Mouse (Mus musculus): ENCODE measurements around the gene Sergef. TPM values are rescaled to one million over a fixed set of nuclear protein-coding genes. Genes with fewer than 3 reads are reported as not detected.

The Sergef gene
- total RNA-seq, 2 experiments from 2014 or later, result 0.23 to 4.6 TPM

- ATAC-seq (replicated peaks; ENCODE audit: low FRiP score, poor library complexity, severe bottlenecking), result no peak
These were observed 244.0 kb downstream of the Sergef start for GRCm38 (mm10) chr7:46395571-46395970.

- no peak for ATAC-seq (replicated peaks; ENCODE audit: low FRiP score, poor library complexity, severe bottlenecking)
These were observed 244.7 kb downstream of the Sergef start for GRCm38 (mm10) chr7:46394933-46395332.

- no peak for ATAC-seq (replicated peaks; ENCODE audit: low FRiP score, poor library complexity, severe bottlenecking)
These were observed 245.7 kb downstream of the Sergef start for GRCm38 (mm10) chr7:46393718-46394511.

Other genes with a start within 250 kb of the Sergef start
- gene Kcnc1, start 243.3 kb downstream of the Sergef start, total RNA-seq (2015; ENCODE audit: low replicate concordance), result 5.0 TPM in 1 of 2 replicates, not detected in the other
- 0.13 TPM in 1 of 2 replicates, not detected in the other for gene Kcnc1, start 243.3 kb downstream of the Sergef start, total RNA-seq (2017; ENCODE audit: low replicate concordance)
- gene Tph1, start 32.7 kb upstream of the Sergef start, total RNA-seq (2015; ENCODE audit: low replicate concordance), result not detected in 2 replicates
- gene Tph1, start 32.7 kb upstream of the Sergef start, total RNA-seq (2017; ENCODE audit: low replicate concordance), result not detected in 2 replicates
- gene Saal1, start 70.9 kb upstream of the Sergef start, total RNA-seq (2015; ENCODE audit: low replicate concordance), result 7.1 and 7.9 TPM in 2 replicates
- 4.4 and 9.9 TPM in 2 replicates for gene Saal1, start 70.9 kb upstream of the Sergef start, total RNA-seq (2017; ENCODE audit: low replicate concordance)
- not detected in 2 replicates for gene Saa3, start 75.9 kb upstream of the Sergef start, total RNA-seq (2015; ENCODE audit: low replicate concordance)
- not detected in 2 replicates for gene Saa3, start 75.9 kb upstream of the Sergef start, total RNA-seq (2017; ENCODE audit: low replicate concordance)
- gene Saa4, start 92.8 kb upstream of the Sergef start, total RNA-seq (2015; ENCODE audit: low replicate concordance), result not detected in 2 replicates
- not detected in 2 replicates for gene Saa4, start 92.8 kb upstream of the Sergef start, total RNA-seq (2017; ENCODE audit: low replicate concordance)
- not detected in 2 replicates for gene Saa1, start 103.2 kb upstream of the Sergef start, total RNA-seq (2015; ENCODE audit: low replicate concordance)
- not detected in 2 replicates for gene Saa1, start 103.2 kb upstream of the Sergef start, total RNA-seq (2017; ENCODE audit: low replicate concordance)
- gene Saa2, start 112.0 kb upstream of the Sergef start, total RNA-seq (2015; ENCODE audit: low replicate concordance), result not detected in 2 replicates
- not detected in 2 replicates for gene Saa2, start 112.0 kb upstream of the Sergef start, total RNA-seq (2017; ENCODE audit: low replicate concordance)
- gene Hps5, start 156.3 kb upstream of the Sergef start, total RNA-seq (2015; ENCODE audit: low replicate concordance), result 7.2 and 9.2 TPM in 2 replicates
- gene Hps5, start 156.3 kb upstream of the Sergef start, total RNA-seq (2017; ENCODE audit: low replicate concordance), result 19.8 and 29.9 TPM in 2 replicates
- gene Gtf2h1, start 156.3 kb upstream of the Sergef start, total RNA-seq (2015; ENCODE audit: low replicate concordance), result 16.2 and 28.5 TPM in 2 replicates
- gene Gtf2h1, start 156.3 kb upstream of the Sergef start, total RNA-seq (2017; ENCODE audit: low replicate concordance), result 15.2 and 25.9 TPM in 2 replicates
- gene Ldha, start 201.7 kb upstream of the Sergef start, total RNA-seq (2015; ENCODE audit: low replicate concordance), result 72.9 and 85.4 TPM in 2 replicates
- gene Ldha, start 201.7 kb upstream of the Sergef start, total RNA-seq (2017; ENCODE audit: low replicate concordance), result 29.2 and 59.4 TPM in 2 replicates
- gene Ldhc, start 221.4 kb upstream of the Sergef start, total RNA-seq (2015; ENCODE audit: low replicate concordance), result 2.2 TPM in 1 of 2 replicates, not detected in the other
- 0.64 TPM in 1 of 2 replicates, not detected in the other for gene Ldhc, start 221.4 kb upstream of the Sergef start, total RNA-seq (2017; ENCODE audit: low replicate concordance)